Mouse (Mus musculus): ENCODE results near the gene Azgp1. TPM values are rescaled to one million over a fixed set of nuclear protein-coding genes. Genes with fewer than 3 reads are reported as not detected.

Gene Azgp1
- total RNA-seq (2023) = not detected

GRCm38 (mm10) chr5:137981300-137981699 is at the start of gene Azgp1:
Gene Azgp1 (plus strand): TSS chr5:137981520.

GRCm38 (mm10) chr5:137962945-137963344 is 18.4 kb upstream of the Azgp1 start, which contains the start of gene Gjc3:
Gene Gjc3 (minus strand): TSS chr5:137963098.

GRCm38 (mm10) chr5:138020961-138021479 is 39.7 kb downstream of the Azgp1 start, which contains the start of the genes Smok3a and Smok3b:
Gene Smok3a (plus strand): TSS chr5:138021261.
Gene Smok3b (plus strand): TSS chr5:138021429.

Other genes starting within 250 kb of the Azgp1 start
- 2.0 TPM for gene Nyap1, start 239.9 kb upstream of the Azgp1 start, total RNA-seq (2023)
- 183 TPM for gene Tsc22d4, start 235.8 kb upstream of the Azgp1 start, total RNA-seq (2023)
- gene Ppp1r35, start 202.7 kb upstream of the Azgp1 start, total RNA-seq (2023) = 18.2 TPM
- 212 TPM for gene Mepce, start 193.9 kb upstream of the Azgp1 start, total RNA-seq (2023)
- 14.8 TPM for gene Zcwpw1, start 193.7 kb upstream of the Azgp1 start, total RNA-seq (2023)
- gene Pilra, start 145.2 kb upstream of the Azgp1 start, total RNA-seq (2023) = 6.1 TPM
- 4.0 TPM for gene Pilrb1, start 123.4 kb upstream of the Azgp1 start, total RNA-seq (2023)
- 3.1 TPM for gene Pilrb2, start 109.7 kb upstream of the Azgp1 start, total RNA-seq (2023)
- gene Cyp3a13, start 59.9 kb upstream of the Azgp1 start, total RNA-seq (2023) = not detected
- gene Gjc3, start 18.4 kb upstream of the Azgp1 start, total RNA-seq (2023) = not detected
- not detected for gene Smok3a, start 39.7 kb downstream of the Azgp1 start, total RNA-seq (2023)
- gene Smok3b, start 39.9 kb downstream of the Azgp1 start, total RNA-seq (2023) = not detected
- not detected for gene Smok3c, start 71.7 kb downstream of the Azgp1 start, total RNA-seq (2023)
- gene Zkscan1, start 103.6 kb downstream of the Azgp1 start, total RNA-seq (2023) = 29.9 TPM
- gene Zscan21, start 135.4 kb downstream of the Azgp1 start, total RNA-seq (2023) = 14.7 TPM
- 8.2 TPM for gene Zfp113, start 174.2 kb downstream of the Azgp1 start, total RNA-seq (2023)
- gene Cops6, start 179.6 kb downstream of the Azgp1 start, total RNA-seq (2023) = 54.9 TPM
- 23.3 TPM for gene Ap4m1, start 190.5 kb downstream of the Azgp1 start, total RNA-seq (2023)
- 83.6 TPM for gene Mcm7, start 190.9 kb downstream of the Azgp1 start, total RNA-seq (2023)
- gene Taf6, start 205.9 kb downstream of the Azgp1 start, total RNA-seq (2023) = 21.1 TPM
- 17.2 TPM for gene Cnpy4, start 206.0 kb downstream of the Azgp1 start, total RNA-seq (2023)
- gene Mblac1, start 212.8 kb downstream of the Azgp1 start, total RNA-seq (2023) = 1.0 TPM
- gene Nxpe5, start 244.4 kb downstream of the Azgp1 start, total RNA-seq (2023) = 0.38 TPM

Data from CD4-positive naive resting alpha-beta T cell, adult 76 days (primary cell).